Mouse (Mus musculus) olfactory bulb, adult 2 months (tissue): ENCODE data around the gene Pheta1.

Source experiments
- CTCF ChIP-seq: fragments of 200-500 bp; IDR thresholded peaks from 2 replicates; pipeline ENCODE4 v1.5.1; 2012; ENCODE audit warnings: low read depth, mild to moderate bottlenecking, low read length, moderate library complexity; ENCODE audit not compliant: insufficient read depth
- POLR2A ChIP-seq: fragments of 200-500 bp; IDR thresholded peaks from 2 replicates; pipeline ENCODE4 v1.6.1; 2012; ENCODE audit warnings: mild to moderate bottlenecking, low read depth, low read length, moderate library complexity; ENCODE audit not compliant: insufficient read depth

GRCm38 (mm10) chr5:121861964-121862363 lies 13.2 kb downstream of the Pheta1 start:
- TF ChIP-seq CTCF: no peak
- TF ChIP-seq POLR2A: no peak
